Mouse (Mus musculus) forebrain, embryonic 10.5 days (tissue): ENCODE results near the gene Cdk15. TPM values are rescaled to one million over a fixed set of nuclear protein-coding genes. Genes with fewer than 3 reads are reported as not detected.
A peak's percentile ranks its signal among the peaks of the same experiment; 100 is the strongest.

Source experiments
- DNase-seq: peaks from one replicate; pipeline ENCODE4 v3.0.0-alpha.2; 2017; ENCODE audit warnings: low spot score; ENCODE audit errors: extremely low spot score
- H3K27ac ChIP-seq: fragments of 300-500 bp; sonication (generic); 2 replicates; pipeline ENCODE4 v1.5.1; 2016; ENCODE audit warnings: mild to moderate bottlenecking
- H3K27me3 ChIP-seq: fragments of 300-500 bp; sonication (generic); 2 replicates; pipeline ENCODE4 v1.6.1; 2016; ENCODE audit warnings: mild to moderate bottlenecking; ENCODE audit not compliant: poor library complexity, severe bottlenecking
- H3K36me3 ChIP-seq: fragments of 300-500 bp; sonication (generic); replicated peaks from 2 replicates; pipeline ENCODE4 v1.6.1; 2016; ENCODE audit warnings: mild to moderate bottlenecking, moderate library complexity
- H3K4me1 ChIP-seq: fragments of 300-500 bp; sonication (generic); 2 replicates; pipeline ENCODE4 v1.6.1; 2016
- H3K4me3 ChIP-seq: fragments of 300-500 bp; sonication (generic); 2 replicates; pipeline ENCODE4 v1.5.1; 2016; ENCODE audit warnings: mild to moderate bottlenecking, moderate library complexity
- H3K9me3 ChIP-seq: fragments of 300-500 bp; sonication (generic); 2 replicates; pipeline ENCODE4 v1.6.1; 2016; ENCODE audit warnings: mild to moderate bottlenecking, moderate library complexity
- WGBS: fragments of 180-500 bp; shearing (Covaris S2); methylation state at CpG from one replicate; pipeline ENCODE4 v1.1.7; 2016; 5-methylcytosine and 5-hydroxymethylcytosine counted together
- polyA plus RNA-seq: library from polyadenylated mRNA; unstranded; fragments of >200 nt; fragmentation: Nextera tagmentation; extraction: Ambion mirVana; gene quantifications from 2 replicates; pipeline ENCODE4 v1.2.1, GENCODE M21; 2016

Gene Cdk15
- polyA plus RNA-seq, 1 experiment from 2014 or later = 0.29 TPM

- DNase-seq = peak; percentile 74
- Histone ChIP-seq H3K36me3 (no peaks in the 10 kb centered on the region), H3K9me3 (no peaks in the 10 kb centered on the region; the same call in 1 of the 2 replicates), H3K4me3 (peak overlapping the region; percentile 87), H3K27ac (peak overlapping the region; percentile 90), H3K4me1 (peaks cover 12% of the 10 kb centered on the region), H3K27me3 (no peaks in the 10 kb centered on the region)
- WGBS = under 1% methylated on average over 19 of the region's 19 CpGs
Observed at GRCm38 (mm10) chr1:59237614-59238211, 19.0 kb upstream of the Cdk15 start.

- no peak for DNase-seq
- no peaks in the 10 kb centered on the region for H3K27me3 ChIP-seq
- 72% methylated on average over 2 of the region's 2 CpGs for WGBS
- peaks cover 6% of the 10 kb centered on the region for H3K4me1 ChIP-seq
- H3K9me3 ChIP-seq = no peaks in the 10 kb centered on the region; the same call in 1 of the 2 replicates
- H3K36me3 ChIP-seq = no peaks in the 10 kb centered on the region
- no peak overlapping the region for H3K4me3 ChIP-seq
- H3K27ac ChIP-seq = no peak overlapping the region
Observed at GRCm38 (mm10) chr1:59243770-59244169, 12.9 kb upstream of the Cdk15 start.

GRCm38 (mm10) chr1:59247602-59248001 lies 9.1 kb upstream of the Cdk15 start:
- Histone ChIP-seq H3K36me3 (no peaks in the 10 kb centered on the region), H3K4me3 (no peak overlapping the region), H3K9me3 (no peaks in the 10 kb centered on the region; the same call in 1 of the 2 replicates), H3K27ac (no peak overlapping the region), H3K4me1 (peaks cover 9% of the 10 kb centered on the region), H3K27me3 (no peaks in the 10 kb centered on the region)
- WGBS = 6% methylated on average over 9 of the region's 9 CpGs
- peak; percentile 73 for DNase-seq

GRCm38 (mm10) chr1:59252762-59253161 lies 3.9 kb upstream of the Cdk15 start:
- Histone ChIP-seq H3K27ac (no peak overlapping the region), H3K4me1 (peaks cover 35% of the 10 kb centered on the region), H3K4me3 (peak overlapping the region; percentile 44), H3K27me3 (peaks cover 20% of the 10 kb centered on the region; the same call in 1 of the 2 replicates), H3K9me3 (no peaks in the 10 kb centered on the region), H3K36me3 (no peaks in the 10 kb centered on the region)
- DNase-seq = no peak
- 5% methylated on average over 5 of the region's 7 CpGs for WGBS

- under 1% methylated on average over 14 of the region's 18 CpGs for WGBS
- Histone ChIP-seq H3K36me3 (no peaks in the 10 kb centered on the region), H3K4me1 (peaks cover 39% of the 10 kb centered on the region), H3K9me3 (no peaks in the 10 kb centered on the region), H3K27me3 (peaks cover 20% of the 10 kb centered on the region; the same call in 1 of the 2 replicates), H3K27ac (peak overlapping the region; percentile 70), H3K4me3 (peak overlapping the region; percentile 44)
- DNase-seq = peak; percentile 34
Observed at GRCm38 (mm10) chr1:59253301-59253909, 3.3 kb upstream of the Cdk15 start.

GRCm38 (mm10) chr1:59257736-59258135 lies 1.0 kb downstream of the Cdk15 start:
- H3K36me3 ChIP-seq = no peaks in the 10 kb centered on the region
- H3K4me1 ChIP-seq = peaks cover 35% of the 10 kb centered on the region
- no peaks in the 10 kb centered on the region for H3K9me3 ChIP-seq
- H3K4me3 ChIP-seq = no peak overlapping the region
- no peak for DNase-seq
- WGBS = 26% methylated on average over 3 of the region's 3 CpGs
- peaks cover 20% of the 10 kb centered on the region; the same call in 1 of the 2 replicates for H3K27me3 ChIP-seq
- no peak overlapping the region for H3K27ac ChIP-seq

GRCm38 (mm10) chr1:59268931-59269330 lies 12.2 kb downstream of the Cdk15 start:
- H3K27me3 ChIP-seq = no peaks in the 10 kb centered on the region; the same call in 1 of the 2 replicates
- DNase-seq = no peak
- no peak overlapping the region for H3K4me3 ChIP-seq
- H3K36me3 ChIP-seq = no peaks in the 10 kb centered on the region
- 69% methylated on average over 8 of the region's 8 CpGs for WGBS
- no peaks in the 10 kb centered on the region for H3K9me3 ChIP-seq
- peaks cover 39% of the 10 kb centered on the region for H3K4me1 ChIP-seq
- no peak overlapping the region for H3K27ac ChIP-seq

- no peaks in the 10 kb centered on the region for H3K36me3 ChIP-seq
- H3K4me1 ChIP-seq = peaks cover 39% of the 10 kb centered on the region
- no peaks in the 10 kb centered on the region; the same call in 1 of the 2 replicates for H3K27me3 ChIP-seq
- no peak overlapping the region for H3K4me3 ChIP-seq
- H3K27ac ChIP-seq = peak overlapping the region; percentile 58; the same call in 1 of the 2 replicates
- WGBS = 84% methylated on average over 6 of the region's 6 CpGs
- no peak for DNase-seq
- H3K9me3 ChIP-seq = no peaks in the 10 kb centered on the region
Observed at GRCm38 (mm10) chr1:59269466-59269865, 12.8 kb downstream of the Cdk15 start.

- Histone ChIP-seq H3K4me1 (peaks cover 39% of the 10 kb centered on the region), H3K4me3 (no peak overlapping the region), H3K27ac (peak overlapping the region; percentile 58; the same call in 1 of the 2 replicates), H3K9me3 (no peaks in the 10 kb centered on the region), H3K27me3 (no peaks in the 10 kb centered on the region; the same call in 1 of the 2 replicates), H3K36me3 (no peaks in the 10 kb centered on the region)
- WGBS = 54% methylated on average over 20 of the region's 20 CpGs
- DNase-seq = peak; percentile 53
Observed at GRCm38 (mm10) chr1:59269951-59270689, 13.4 kb downstream of the Cdk15 start.

- Histone ChIP-seq H3K27me3 (peaks cover 11% of the 10 kb centered on the region), H3K27ac (no peak overlapping the region), H3K4me3 (no peak overlapping the region), H3K9me3 (no peaks in the 10 kb centered on the region), H3K36me3 (no peaks in the 10 kb centered on the region), H3K4me1 (peaks cover 39% of the 10 kb centered on the region)
- WGBS = 60% methylated on average over 3 of the region's 3 CpGs
- DNase-seq = no peak
Observed at GRCm38 (mm10) chr1:59272189-59272588, 15.5 kb downstream of the Cdk15 start.

GRCm38 (mm10) chr1:59285880-59286279 lies 29.2 kb downstream of the Cdk15 start:
- no peaks in the 10 kb centered on the region for H3K36me3 ChIP-seq
- H3K4me3 ChIP-seq = no peak overlapping the region
- peaks cover 5% of the 10 kb centered on the region for H3K27me3 ChIP-seq
- peaks cover 7% of the 10 kb centered on the region; the same call in 1 of the 2 replicates for H3K4me1 ChIP-seq
- WGBS = 89% methylated on average over 5 of the region's 5 CpGs
- no peaks in the 10 kb centered on the region for H3K9me3 ChIP-seq
- no peak for DNase-seq
- H3K27ac ChIP-seq = no peak overlapping the region

GRCm38 (mm10) chr1:59286316-59286850 lies 29.7 kb downstream of the Cdk15 start:
- DNase-seq = no peak
- Histone ChIP-seq H3K27ac (no peak overlapping the region), H3K9me3 (no peaks in the 10 kb centered on the region), H3K36me3 (no peaks in the 10 kb centered on the region), H3K4me3 (no peak overlapping the region), H3K4me1 (peaks cover 8% of the 10 kb centered on the region; the same call in 1 of the 2 replicates), H3K27me3 (peaks cover under 1% of the 10 kb centered on the region; the same call in 1 of the 2 replicates)
- 77% methylated on average over 13 of the region's 13 CpGs for WGBS
